Mouse (Mus musculus) lung, embryonic 14.5 days (tissue): ENCODE data around the gene Trpc3. TPM values are rescaled to one million over a fixed set of nuclear protein-coding genes. Genes with fewer than 3 reads are reported as not detected.
"Not testable (repeated sequence)": the region's sequence is repeated elsewhere in the genome, so short reads cannot be mapped to it uniquely, and the experiment has no call there.

Experiments
- ATAC-seq: fragments of 200-750 bp; cut with Nextera tagmentation; 2 replicates; pipeline ENCODE4 v1.8.0; 2017; ENCODE audit warnings: mild to moderate bottlenecking, moderate TSS enrichment, moderate library complexity; ENCODE audit not compliant: insufficient read depth
- DNase-seq: peaks from one replicate; pipeline ENCODE4 v3.0.0-alpha.2; 2015
- H3K27ac ChIP-seq: fragments of 300-500 bp; sonication (generic); 2 replicates; pipeline ENCODE4 v1.5.1; 2014; ENCODE audit warnings: low read depth, mild to moderate bottlenecking, moderate library complexity
- H3K27me3 ChIP-seq: fragments of 300-500 bp; sonication (generic); 2 replicates; pipeline ENCODE4 v1.6.1; 2014; ENCODE audit warnings: low read length, control low read depth; ENCODE audit not compliant: insufficient read depth
- H3K36me3 ChIP-seq: fragments of 300-500 bp; sonication (generic); 2 replicates; pipeline ENCODE4 v1.6.1; 2014; ENCODE audit warnings: control low read depth; ENCODE audit not compliant: insufficient read depth
- H3K4me1 ChIP-seq: fragments of 300-500 bp; sonication (generic); 2 replicates; pipeline ENCODE4 v1.6.1; 2014; ENCODE audit warnings: antibody characterized with exemption, control low read depth; ENCODE audit not compliant: insufficient read depth
- H3K4me2 ChIP-seq: fragments of 300-500 bp; sonication (generic); 2 replicates; pipeline ENCODE4 v1.6.1; 2014; ENCODE audit warnings: mild to moderate bottlenecking
- H3K4me3 ChIP-seq: fragments of 300-500 bp; sonication (generic); 2 replicates; pipeline ENCODE4 v1.5.1; 2014; ENCODE audit warnings: low read depth, low read length
- H3K9ac ChIP-seq: fragments of 300-500 bp; sonication (generic); 2 replicates; pipeline ENCODE4 v1.6.1; 2014
- H3K9me3 ChIP-seq: fragments of 300-500 bp; sonication (generic); 2 replicates; pipeline ENCODE4 v1.6.1; 2016; ENCODE audit warnings: low read depth, low read length, control low read depth
- CTCF ChIP-seq: IDR thresholded peaks from 2 replicates; pipeline ENCODE4 v1.5.1; 2016; ENCODE audit warnings: antibody characterized with exemption, low read depth
- WGBS: fragments of 180-500 bp; shearing (Covaris S2); extraction: QIAGEN DNeasy Blood & Tissue Kit; methylation state at CpG from one replicate; pipeline ENCODE4 v1.1.7; 2014; 5-methylcytosine and 5-hydroxymethylcytosine counted together
- polyA plus RNA-seq: library from polyadenylated mRNA; unstranded; fragments of >200 nt; fragmentation: Nextera tagmentation; extraction: Ambion mirVana; gene quantifications from 2 replicates; pipeline ENCODE4 v1.2.1, GENCODE M21; 2014

The Trpc3 gene
- polyA plus RNA-seq, 1 experiment from 2014 or later, result 2.4 TPM

- not testable (repeated sequence) for H3K4me3 ChIP-seq, H3K27ac ChIP-seq, ATAC-seq, H3K9ac ChIP-seq, H3K27me3 ChIP-seq, H3K9me3 ChIP-seq, H3K4me1 ChIP-seq, H3K36me3 ChIP-seq, H3K4me2 ChIP-seq
- peak; percentile 4 for DNase-seq
- 0 out of 2 replicates have a peak, but pooled peaks have one; percentile 12 for TF ChIP-seq CTCF
- WGBS, result 84% methylated on average over 8 of the region's 9 CpGs
Observed at GRCm38 (mm10) chr3:36599773-36600172, 90.2 kb downstream of the Trpc3 start.

GRCm38 (mm10) chr3:36598811-36599210, 91.2 kb downstream of the Trpc3 start:
- ATAC-seq (no peak), DNase-seq (peak; percentile 53)
- Histone ChIP-seq H3K4me3 (no peak overlapping the region), H3K36me3 (no peaks in the 10 kb centered on the region), H3K4me2 (no peak overlapping the region), H3K27me3 (no peaks in the 10 kb centered on the region), H3K9ac (no peak overlapping the region), H3K4me1 (no peaks in the 10 kb centered on the region), H3K27ac (no peak overlapping the region), H3K9me3 (no peaks in the 10 kb centered on the region)
- 42% methylated on average over 3 of the region's 3 CpGs for WGBS
- TF ChIP-seq CTCF, result no peak

DNA sequence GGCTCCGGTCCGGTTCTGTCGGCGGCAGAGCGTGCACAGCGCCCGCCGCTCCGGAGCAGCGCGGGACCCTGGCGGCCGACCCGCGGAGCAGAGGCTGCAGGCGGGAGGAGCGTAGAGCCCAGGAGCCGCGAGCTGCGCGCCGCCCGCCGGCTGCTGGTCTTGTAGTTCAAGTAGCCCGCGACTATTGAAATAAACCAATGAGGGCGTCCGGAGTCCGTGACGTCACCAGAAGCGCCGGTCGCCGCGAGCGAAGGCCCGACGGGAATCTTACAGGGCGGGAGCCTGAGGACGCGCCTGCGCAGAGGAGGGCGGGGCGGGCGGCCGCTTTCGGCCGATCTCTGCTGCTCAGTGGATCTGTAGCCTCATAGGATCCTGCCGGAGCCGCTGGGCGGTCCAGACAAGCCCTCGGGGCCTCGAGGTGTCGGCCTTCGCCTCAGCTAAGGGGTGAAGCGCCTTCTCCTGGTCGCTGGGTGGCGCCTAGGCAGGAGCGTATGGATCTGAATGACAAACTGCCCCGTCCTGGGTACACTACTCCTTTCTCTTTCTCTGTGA, 118.1 kb downstream of the Trpc3 start, which contains the start of gene Ccna2:
Ccna2 (minus strand) TSS at position 324 of the 552 bp plus-strand sequence.
- peak; percentile 99 for DNase-seq
- Histone ChIP-seq H3K27me3 (no peaks in the 10 kb centered on the region), H3K4me3 (peak within 1 kb of the TSS; percentile 96), H3K36me3 (peaks cover 35% of the 10 kb centered on the region), H3K9me3 (no peaks in the 10 kb centered on the region), H3K4me1 (peaks cover 9% of the 10 kb centered on the region; the same call in 1 of the 2 replicates), H3K27ac (peak within 1 kb of the TSS; percentile 90), H3K4me2 (peak within 1 kb of the TSS; percentile 89), H3K9ac (peak within 1 kb of the TSS; percentile 95)
- ATAC-seq, result peak; percentile 100
- TF ChIP-seq CTCF, result peak; percentile 79
- WGBS, result under 1% methylated on average over 60 of the region's 60 CpGs

GRCm38 (mm10) chr3:36571361-36571826, 118.6 kb downstream of the Trpc3 start:
- TF ChIP-seq CTCF, result no peak
- no peak; the same call in none of the 2 replicates for ATAC-seq
- Histone ChIP-seq H3K27me3 (no peaks in the 10 kb centered on the region), H3K27ac (peak overlapping the region; percentile 90), H3K4me3 (peak overlapping the region; percentile 96), H3K36me3 (peaks cover 40% of the 10 kb centered on the region), H3K9ac (peak overlapping the region; percentile 95), H3K9me3 (no peaks in the 10 kb centered on the region), H3K4me1 (peaks cover 9% of the 10 kb centered on the region; the same call in 1 of the 2 replicates), H3K4me2 (peak overlapping the region; percentile 89)
- under 1% methylated on average over 46 of the region's 46 CpGs for WGBS
- DNase-seq, result no peak

Other genes starting within 250 kb of the Trpc3 start
- 348 and 359 TPM in 2 replicates for gene Anxa5, start 214.3 kb downstream of the Trpc3 start, polyA plus RNA-seq
- 3.3 TPM in 2 replicates for gene 1810062G17Rik, start 214.2 kb downstream of the Trpc3 start, polyA plus RNA-seq
- gene Gm11549, start 168.4 kb downstream of the Trpc3 start, polyA plus RNA-seq, result 0.12 and 0.16 TPM in 2 replicates
- gene Exosc9, start 137.6 kb downstream of the Trpc3 start, polyA plus RNA-seq, result 64.4 and 72.3 TPM in 2 replicates
- gene Ccna2, start 118.0 kb downstream of the Trpc3 start, polyA plus RNA-seq, result 281 and 285 TPM in 2 replicates
- gene Bbs7, start 76.7 kb downstream of the Trpc3 start, polyA plus RNA-seq, result 19.2 and 19.9 TPM in 2 replicates
- gene 4932438A13Rik, start 172.9 kb upstream of the Trpc3 start, polyA plus RNA-seq, result 55.5 and 55.9 TPM in 2 replicates